Mouse (Mus musculus) forebrain, embryonic 10.5 days (tissue): ENCODE results near the gene Ergic1. TPM values are rescaled to one million over a fixed set of nuclear protein-coding genes. Genes with fewer than 3 reads are reported as not detected.
A peak's percentile ranks its signal among the peaks of the same experiment; 100 is the strongest.

Source experiments
- DNase-seq: peaks from one replicate; pipeline ENCODE4 v3.0.0-alpha.2; 2017; ENCODE audit warnings: low spot score; ENCODE audit errors: extremely low spot score
- H3K27ac ChIP-seq: fragments of 300-500 bp; sonication (generic); 2 replicates; pipeline ENCODE4 v1.5.1; 2016; ENCODE audit warnings: mild to moderate bottlenecking
- H3K27me3 ChIP-seq: fragments of 300-500 bp; sonication (generic); 2 replicates; pipeline ENCODE4 v1.6.1; 2016; ENCODE audit warnings: mild to moderate bottlenecking; ENCODE audit not compliant: poor library complexity, severe bottlenecking
- H3K36me3 ChIP-seq: fragments of 300-500 bp; sonication (generic); replicated peaks from 2 replicates; pipeline ENCODE4 v1.6.1; 2016; ENCODE audit warnings: mild to moderate bottlenecking, moderate library complexity
- H3K4me1 ChIP-seq: fragments of 300-500 bp; sonication (generic); 2 replicates; pipeline ENCODE4 v1.6.1; 2016
- H3K4me3 ChIP-seq: fragments of 300-500 bp; sonication (generic); 2 replicates; pipeline ENCODE4 v1.5.1; 2016; ENCODE audit warnings: mild to moderate bottlenecking, moderate library complexity
- H3K9me3 ChIP-seq: fragments of 300-500 bp; sonication (generic); 2 replicates; pipeline ENCODE4 v1.6.1; 2016; ENCODE audit warnings: mild to moderate bottlenecking, moderate library complexity
- WGBS: fragments of 180-500 bp; shearing (Covaris S2); methylation state at CpG from one replicate; pipeline ENCODE4 v1.1.7; 2016; 5-methylcytosine and 5-hydroxymethylcytosine counted together
- polyA plus RNA-seq: library from polyadenylated mRNA; unstranded; fragments of >200 nt; fragmentation: Nextera tagmentation; extraction: Ambion mirVana; gene quantifications from 2 replicates; pipeline ENCODE4 v1.2.1, GENCODE M21; 2016

Ergic1 gene
- polyA plus RNA-seq, 1 experiment from 2014 or later: 127 TPM

DNA sequence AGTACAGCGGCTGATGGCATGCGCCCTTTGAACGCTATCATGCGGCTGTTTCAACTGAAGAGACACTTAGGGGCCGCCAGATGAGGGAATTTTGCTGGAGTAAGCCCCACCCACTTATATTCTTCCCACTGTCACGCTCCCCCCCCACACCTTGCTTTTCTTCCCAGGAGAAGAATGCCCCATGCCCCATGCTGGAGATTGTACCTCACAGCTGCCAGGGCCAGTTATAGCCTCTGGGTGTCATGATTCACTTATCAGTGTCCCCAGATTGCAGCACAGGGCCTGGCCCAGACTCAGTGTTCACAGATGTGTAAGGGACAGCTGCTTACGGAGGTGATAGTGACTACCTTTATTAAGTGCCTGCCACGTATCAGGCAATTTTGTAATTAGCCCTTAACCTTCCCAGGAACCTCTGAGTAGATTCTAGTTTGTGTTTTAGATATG, 84.1 kb downstream of the Ergic1 start:
- Histone ChIP-seq H3K27ac (no peak overlapping the region), H3K36me3 (peaks cover 98% of the 10 kb centered on the region), H3K4me1 (peaks cover 8% of the 10 kb centered on the region), H3K9me3 (no peaks in the 10 kb centered on the region), H3K4me3 (no peak overlapping the region), H3K27me3 (no peaks in the 10 kb centered on the region)
- DNase-seq: no peak
- WGBS: 95% methylated on average over 8 of the region's 8 CpGs

GRCm38 (mm10) chr17:26647283-26647682, 86.0 kb downstream of the Ergic1 start:
- Histone ChIP-seq H3K9me3 (no peaks in the 10 kb centered on the region), H3K27ac (no peak overlapping the region), H3K36me3 (peaks cover 90% of the 10 kb centered on the region), H3K27me3 (no peaks in the 10 kb centered on the region), H3K4me1 (peaks cover 8% of the 10 kb centered on the region), H3K4me3 (no peak overlapping the region)
- no peak for DNase-seq
- 88% methylated on average over 13 of the region's 13 CpGs for WGBS

DNA sequence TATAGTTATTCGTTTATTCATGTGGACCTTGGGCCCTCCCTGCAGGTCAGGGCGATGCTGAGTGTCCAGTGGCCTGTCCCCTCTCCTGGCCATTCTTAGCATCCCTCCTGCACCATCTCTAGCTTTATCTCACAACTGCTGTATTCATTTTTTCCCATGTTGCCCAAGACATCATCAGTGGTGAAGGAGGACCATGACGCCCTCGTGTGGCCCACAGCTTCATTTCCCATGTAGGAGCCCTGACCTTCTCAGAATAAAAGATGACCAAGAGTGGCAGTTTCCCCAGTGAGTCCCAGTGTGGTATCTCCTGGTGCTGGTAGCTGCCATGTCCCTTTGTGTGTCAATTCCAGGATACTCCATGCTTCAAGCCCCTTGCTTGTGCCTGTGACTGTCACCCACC, 88.3 kb downstream of the Ergic1 start:
- Histone ChIP-seq H3K9me3 (no peaks in the 10 kb centered on the region), H3K27me3 (no peaks in the 10 kb centered on the region), H3K4me1 (peaks cover 2% of the 10 kb centered on the region), H3K4me3 (no peak overlapping the region), H3K36me3 (peaks cover 90% of the 10 kb centered on the region), H3K27ac (no peak overlapping the region)
- 87% methylated on average over 4 of the region's 4 CpGs for WGBS
- DNase-seq: no peak

- Histone ChIP-seq H3K4me3 (no peak overlapping the region), H3K27ac (no peak overlapping the region), H3K9me3 (no peaks in the 10 kb centered on the region), H3K27me3 (no peaks in the 10 kb centered on the region), H3K36me3 (peaks cover 90% of the 10 kb centered on the region), H3K4me1 (no peaks in the 10 kb centered on the region)
- WGBS: 91% methylated on average over 14 of the region's 14 CpGs
- DNase-seq: no peak
Measured at GRCm38 (mm10) chr17:26650451-26651363, 89.4 kb downstream of the Ergic1 start.

GRCm38 (mm10) chr17:26658854-26659572, 97.7 kb downstream of the Ergic1 start:
- H3K9me3 ChIP-seq: no peaks in the 10 kb centered on the region
- H3K4me1 ChIP-seq: peaks cover 33% of the 10 kb centered on the region
- H3K4me3 ChIP-seq: no peak overlapping the region
- peaks cover 35% of the 10 kb centered on the region for H3K36me3 ChIP-seq
- WGBS: 57% methylated on average over 21 of the region's 21 CpGs
- H3K27me3 ChIP-seq: no peaks in the 10 kb centered on the region
- no peak overlapping the region for H3K27ac ChIP-seq
- no peak for DNase-seq

DNA sequence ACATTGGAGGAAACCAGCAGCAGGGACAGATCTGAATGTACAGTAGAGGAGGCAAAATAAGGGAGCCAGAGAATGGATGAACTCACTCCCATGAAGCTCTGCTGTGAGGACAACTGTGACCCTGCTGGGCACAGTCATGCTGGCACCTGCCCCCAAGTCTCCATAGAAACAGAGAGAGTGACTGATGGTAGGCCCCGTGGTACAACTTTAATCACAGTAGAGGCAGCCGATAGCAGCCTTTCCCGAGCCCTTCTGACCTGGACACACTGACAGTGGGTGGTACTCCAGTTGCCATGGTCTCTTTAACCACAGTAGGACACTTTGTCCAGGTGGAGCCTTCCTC, 98.3 kb downstream of the Ergic1 start:
- WGBS: 78% methylated on average over 3 of the region's 3 CpGs
- H3K4me3 ChIP-seq: no peak overlapping the region
- no peaks in the 10 kb centered on the region for H3K9me3 ChIP-seq
- H3K36me3 ChIP-seq: peaks cover 30% of the 10 kb centered on the region
- H3K4me1 ChIP-seq: peaks cover 37% of the 10 kb centered on the region
- no peak overlapping the region for H3K27ac ChIP-seq
- DNase-seq: no peak
- no peaks in the 10 kb centered on the region for H3K27me3 ChIP-seq

DNA sequence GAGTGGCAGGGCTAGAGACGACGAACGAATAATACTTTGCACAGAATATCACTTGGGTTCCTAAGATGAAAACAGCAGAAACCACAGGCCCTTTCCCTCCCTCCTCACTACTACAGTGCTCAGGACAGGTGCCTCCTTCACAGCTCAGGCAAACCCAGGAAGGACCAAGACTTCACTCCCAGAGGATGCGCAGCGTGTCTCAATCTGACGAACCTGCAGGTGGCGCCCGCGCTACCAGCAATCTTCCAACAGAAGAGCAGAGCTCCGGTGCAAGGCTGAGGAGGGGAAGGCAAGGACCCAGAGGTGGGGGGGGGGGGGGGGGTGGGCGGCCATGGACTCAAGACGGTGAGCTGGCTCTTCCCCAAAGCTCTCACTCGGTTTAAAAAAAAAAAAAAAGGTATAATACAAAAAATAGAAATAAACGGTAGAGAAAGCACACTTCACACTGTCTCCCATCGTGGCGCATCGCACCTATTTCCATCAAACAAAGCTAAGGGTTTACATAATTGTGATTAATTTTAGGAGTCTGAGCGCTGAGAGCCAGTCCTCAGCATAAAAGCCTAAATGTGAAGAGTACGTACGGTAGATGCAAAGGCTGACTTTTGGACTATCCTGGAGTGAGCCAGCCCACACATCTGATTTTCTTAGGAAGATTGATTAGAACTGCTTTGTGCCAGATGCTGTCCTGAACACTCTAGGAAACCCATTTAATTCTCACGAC, 99.1 kb downstream of the Ergic1 start:
- Histone ChIP-seq H3K4me1 (peaks cover 37% of the 10 kb centered on the region), H3K9me3 (no peaks in the 10 kb centered on the region), H3K36me3 (peaks cover 22% of the 10 kb centered on the region), H3K27ac (no peak overlapping the region), H3K27me3 (no peaks in the 10 kb centered on the region), H3K4me3 (no peak overlapping the region; the same call in 1 of the 2 replicates)
- peak; percentile 67 for DNase-seq
- WGBS: 28% methylated on average over 21 of the region's 21 CpGs

- no peak overlapping the region for H3K4me3 ChIP-seq
- DNase-seq: no peak
- peaks cover 37% of the 10 kb centered on the region for H3K4me1 ChIP-seq
- H3K36me3 ChIP-seq: peaks cover 5% of the 10 kb centered on the region
- 83% methylated on average over 5 of the region's 5 CpGs for WGBS
- no peak overlapping the region for H3K27ac ChIP-seq
- H3K27me3 ChIP-seq: no peaks in the 10 kb centered on the region
- no peaks in the 10 kb centered on the region for H3K9me3 ChIP-seq
Measured at GRCm38 (mm10) chr17:26662204-26662603, 100.9 kb downstream of the Ergic1 start.

GRCm38 (mm10) chr17:26662978-26663683, 101.8 kb downstream of the Ergic1 start, which contains the start of gene Atp6v0e:
Gene Atp6v0e (plus strand): TSS chr17:26663231.
- 2% methylated on average over 28 of the region's 28 CpGs for WGBS
- DNase-seq: peak; percentile 96
- Histone ChIP-seq H3K4me1 (peaks cover 37% of the 10 kb centered on the region), H3K27me3 (no peaks in the 10 kb centered on the region), H3K9me3 (no peaks in the 10 kb centered on the region), H3K27ac (peak within 1 kb of the TSS; percentile 82), H3K36me3 (no peaks in the 10 kb centered on the region), H3K4me3 (peak within 1 kb of the TSS; percentile 78)

GRCm38 (mm10) chr17:26665600-26665999, 104.3 kb downstream of the Ergic1 start:
- Histone ChIP-seq H3K36me3 (no peaks in the 10 kb centered on the region), H3K27me3 (no peaks in the 10 kb centered on the region), H3K27ac (no peak overlapping the region), H3K9me3 (no peaks in the 10 kb centered on the region), H3K4me3 (no peak overlapping the region), H3K4me1 (peaks cover 19% of the 10 kb centered on the region)
- 85% methylated on average over 4 of the region's 4 CpGs for whole genome bisulfite sequencing
- no peak for DNase-seq

- no peaks in the 10 kb centered on the region for H3K36me3 ChIP-seq
- H3K4me1 ChIP-seq: 0 out of 2 replicates have a peak, but pooled peaks cover 5% of the 10 kb centered on the region
- H3K27me3 ChIP-seq: no peaks in the 10 kb centered on the region
- no peak for DNase-seq
- no peak overlapping the region for H3K4me3 ChIP-seq
- H3K9me3 ChIP-seq: no peaks in the 10 kb centered on the region
- H3K27ac ChIP-seq: no peak overlapping the region
- 61% methylated on average over 4 of the region's 4 CpGs for WGBS
Measured at GRCm38 (mm10) chr17:26671268-26671667, 110.0 kb downstream of the Ergic1 start.

- H3K27ac ChIP-seq: peak overlapping the region; percentile 86; the same call in 1 of the 2 replicates
- 28% methylated on average over 7 of the region's 7 CpGs for WGBS
- no peak for DNase-seq
Measured at GRCm38 (mm10) chr17:26675845-26676244, 114.6 kb downstream of the Ergic1 start.

More at GRCm38 (mm10) chr17:26675845-26676244, 114.6 kb downstream of the Ergic1 start:
- Histone ChIP-seq H3K4me3 (peak overlapping the region; percentile 96), H3K27me3 (no peaks in the 10 kb centered on the region), H3K36me3 (no peaks in the 10 kb centered on the region), H3K9me3 (no peaks in the 10 kb centered on the region), H3K4me1 (peaks cover 16% of the 10 kb centered on the region)
